Mouse (Mus musculus): Measurements from ENCODE around the gene Ulk1.
"Not testable (repeated sequence)": the region's sequence is repeated elsewhere in the genome, so short reads cannot be mapped to it uniquely, and the experiment has no call there.

Ulk1 gene

GRCm38 (mm10) chr5:110804012-110804743 lies 5.7 kb downstream of the Ulk1 start:
- no peak for DNase-seq (ENCODE audit: low spot score in 2 of 2)

- no peak for DNase-seq (ENCODE audit: low spot score in 2 of 2)
Observed at GRCm38 (mm10) chr5:110802809-110803208, 7.1 kb downstream of the Ulk1 start.

- no peak for DNase-seq (ENCODE audit: low spot score in 2 of 2)
Observed at GRCm38 (mm10) chr5:110802186-110802585, 7.7 kb downstream of the Ulk1 start.

GRCm38 (mm10) chr5:110801036-110801624 lies 8.8 kb downstream of the Ulk1 start:
- DNase-seq (ENCODE audit: low spot score in 2 of 2) = no peak

GRCm38 (mm10) chr5:110797696-110798095 lies 12.2 kb downstream of the Ulk1 start:
- DNase-seq (ENCODE audit: low spot score in 2 of 2) = no peak

GRCm38 (mm10) chr5:110794363-110794762 lies 15.5 kb downstream of the Ulk1 start:
- DNase-seq (ENCODE audit: low spot score in 2 of 2) = no peak

GRCm38 (mm10) chr5:110788684-110789083 lies 21.2 kb downstream of the Ulk1 start:
- DNase-seq (ENCODE audit: low spot score in 2 of 2) = peak in 1 of 2 experiments; percentile 59

GRCm38 (mm10) chr5:110786081-110786835 lies 23.6 kb downstream of the Ulk1 start:
- no peak for DNase-seq (ENCODE audit: low spot score in 2 of 2)

GRCm38 (mm10) chr5:110783150-110783549 lies 26.7 kb downstream of the Ulk1 start:
- DNase-seq (ENCODE audit: low spot score in 2 of 2) = no peak

- no peak for DNase-seq (ENCODE audit: low spot score in 2 of 2)
Observed at GRCm38 (mm10) chr5:110781529-110782238, 28.2 kb downstream of the Ulk1 start.

GRCm38 (mm10) chr5:110780761-110781528 lies 29.0 kb downstream of the Ulk1 start:
- DNase-seq (ENCODE audit: low spot score in 2 of 2) = no peak

- DNase-seq (ENCODE audit: low spot score in 2 of 2) = peak; percentile 68 to 74
Observed at GRCm38 (mm10) chr5:110779998-110780760, 29.7 kb downstream of the Ulk1 start, which contains the start of gene Pus1. TSS of gene Pus1 (minus strand) at chr5:110780659.

- no peak for DNase-seq (ENCODE audit: low spot score in 2 of 2)
Observed at GRCm38 (mm10) chr5:110779276-110779997, 30.5 kb downstream of the Ulk1 start.

GRCm38 (mm10) chr5:110778263-110778662 lies 31.6 kb downstream of the Ulk1 start:
- no peak for DNase-seq (ENCODE audit: low spot score in 2 of 2)

GRCm38 (mm10) chr5:110776141-110776540 lies 33.8 kb downstream of the Ulk1 start:
- DNase-seq (ENCODE audit: low spot score in 2 of 2) = no peak

GRCm38 (mm10) chr5:110774511-110774910 lies 35.4 kb downstream of the Ulk1 start:
- no peak for DNase-seq (ENCODE audit: low spot score in 2 of 2)

- not testable (repeated sequence) for DNase-seq (ENCODE audit: low spot score in 2 of 2)
Observed at GRCm38 (mm10) chr5:110772945-110773344, 37.0 kb downstream of the Ulk1 start.

GRCm38 (mm10) chr5:110770448-110771158 lies 39.3 kb downstream of the Ulk1 start, which contains the start of gene Ep400:
TSS of gene Ep400 (minus strand) at chr5:110770717.
- DNase-seq (ENCODE audit: low spot score in 2 of 2) = peak; percentile 99 to 100

GRCm38 (mm10) chr5:110770031-110770445 lies 39.9 kb downstream of the Ulk1 start:
- peak in 1 of 2 experiments; percentile 47 for DNase-seq (ENCODE audit: low spot score in 2 of 2)
